Mouse (Mus musculus) heart, embryonic 10.5 days (tissue): Measurements from ENCODE around the gene Disc1. TPM values are rescaled to one million over a fixed set of nuclear protein-coding genes. Genes with fewer than 3 reads are reported as not detected.

Experiments
- DNase-seq: peaks from one replicate; pipeline ENCODE4 v3.0.0-alpha.2; 2017; ENCODE audit warnings: low spot score
- H3K27ac ChIP-seq: fragments of 300-500 bp; sonication (generic); 2 replicates; pipeline ENCODE4 v1.5.1; 2016; ENCODE audit warnings: mild to moderate bottlenecking
- H3K27me3 ChIP-seq: fragments of 300-500 bp; sonication (generic); 2 replicates; pipeline ENCODE4 v1.6.1; 2016; ENCODE audit warnings: mild to moderate bottlenecking; ENCODE audit not compliant: poor library complexity, insufficient read depth, severe bottlenecking
- H3K36me3 ChIP-seq: fragments of 300-500 bp; sonication (generic); 2 replicates; pipeline ENCODE4 v1.6.1; 2016; ENCODE audit warnings: mild to moderate bottlenecking, moderate library complexity
- H3K4me1 ChIP-seq: fragments of 300-500 bp; sonication (generic); 2 replicates; pipeline ENCODE4 v1.6.1; 2016; ENCODE audit warnings: mild to moderate bottlenecking
- H3K4me3 ChIP-seq: fragments of 300-500 bp; sonication (generic); 2 replicates; pipeline ENCODE4 v1.5.1; 2016; ENCODE audit warnings: mild to moderate bottlenecking, moderate library complexity
- H3K9me3 ChIP-seq: fragments of 300-500 bp; sonication (generic); 2 replicates; pipeline ENCODE4 v1.6.1; 2016; ENCODE audit warnings: mild to moderate bottlenecking, moderate library complexity
- WGBS: fragments of 180-500 bp; shearing (Covaris S2); methylation state at CpG from one replicate; pipeline ENCODE4 v1.1.7; 2016; 5-methylcytosine and 5-hydroxymethylcytosine counted together
- polyA plus RNA-seq: library from polyadenylated mRNA; unstranded; fragments of >200 nt; fragmentation: Nextera tagmentation; extraction: Ambion mirVana; gene quantifications from 2 replicates; pipeline ENCODE4 v1.2.1, GENCODE M21; 2016

Gene Disc1
- polyA plus RNA-seq, 1 experiment from 2014 or later = 2.8 TPM

DNA sequence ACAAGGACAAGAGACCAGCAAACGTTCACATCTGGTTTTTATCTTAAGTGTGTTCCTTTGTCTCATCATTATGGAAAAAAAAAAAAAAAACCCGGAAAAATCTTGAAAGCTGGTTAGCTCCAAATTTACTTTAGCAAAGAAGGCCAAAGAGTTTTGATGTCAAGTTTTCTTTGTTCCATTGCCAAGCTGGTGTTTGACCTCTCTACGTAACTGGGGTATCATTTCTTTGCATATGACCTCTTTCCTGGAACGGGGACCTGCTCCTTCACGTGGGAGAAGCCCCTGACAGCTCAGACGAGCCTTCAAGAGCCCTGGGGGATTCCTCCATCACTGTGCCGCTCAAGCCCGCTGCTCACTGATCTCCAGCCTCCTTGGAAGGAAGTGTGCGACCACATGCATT is 10.1 kb upstream of the Disc1 start:
- Histone ChIP-seq H3K36me3 (peaks cover 15% of the 10 kb centered on the region), H3K9me3 (no peaks in the 10 kb centered on the region), H3K4me1 (peaks cover 16% of the 10 kb centered on the region), H3K4me3 (no peak overlapping the region), H3K27me3 (no peaks in the 10 kb centered on the region), H3K27ac (no peak overlapping the region)
- no peak for DNase-seq
- WGBS = 37% methylated on average over 9 of the region's 9 CpGs

DNA sequence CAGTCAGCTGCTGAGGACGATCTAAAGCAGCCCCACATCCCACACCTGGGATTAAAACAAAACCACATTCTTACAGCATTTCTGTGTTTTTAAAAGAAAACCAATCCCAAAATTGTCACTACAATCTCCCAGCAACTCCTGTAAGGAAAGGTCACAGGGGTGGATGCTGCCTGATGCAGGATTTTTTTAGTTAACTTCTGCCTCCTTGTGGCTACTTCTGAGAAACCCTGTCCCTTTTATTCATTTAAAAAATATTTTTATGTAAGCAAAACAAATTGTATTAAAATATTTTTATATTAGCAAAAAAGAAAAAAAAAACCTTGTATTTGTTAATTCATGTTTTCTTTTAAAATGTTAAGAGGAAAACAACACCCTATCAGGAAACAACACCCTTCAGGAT is 8.2 kb upstream of the Disc1 start:
- 86% methylated on average over 1 of the region's 1 CpGs for WGBS
- no peak for DNase-seq
- Histone ChIP-seq H3K4me1 (peaks cover 14% of the 10 kb centered on the region), H3K27me3 (peaks cover 4% of the 10 kb centered on the region; the same call in 1 of the 2 replicates), H3K27ac (no peak overlapping the region), H3K36me3 (no peaks in the 10 kb centered on the region), H3K4me3 (no peak overlapping the region), H3K9me3 (no peaks in the 10 kb centered on the region)

DNA sequence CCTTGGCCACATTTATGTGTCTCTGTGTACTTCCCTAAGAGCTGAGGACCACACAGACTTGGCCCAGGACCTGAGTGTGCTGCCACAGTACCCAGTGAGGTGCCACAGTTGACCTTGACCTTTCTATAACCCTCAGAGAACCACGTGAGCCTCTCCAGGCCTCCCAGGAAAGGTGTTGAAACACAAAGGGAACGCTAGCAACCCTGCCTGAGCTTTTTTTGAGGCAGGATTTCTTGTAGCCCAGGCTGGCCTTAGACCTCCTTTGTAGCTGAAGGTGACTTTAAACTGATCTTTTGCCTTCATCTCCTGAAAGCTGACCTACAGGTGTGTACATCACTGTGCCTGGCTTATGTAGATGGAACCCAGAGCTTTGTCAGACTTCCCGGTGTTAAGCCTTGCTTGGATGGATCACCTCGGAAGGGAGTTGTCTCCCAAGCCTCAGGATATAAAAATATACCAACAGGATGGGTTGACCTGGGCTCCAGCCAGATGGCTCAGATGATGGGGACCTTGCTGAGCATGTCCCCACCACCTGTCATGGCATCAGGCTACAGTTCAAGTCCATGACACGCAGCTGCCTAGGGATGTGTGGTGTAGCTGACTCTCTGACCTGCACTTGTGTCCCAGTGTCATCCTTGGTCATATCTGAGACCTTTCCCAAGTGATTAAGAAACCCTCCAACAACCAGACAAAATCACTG is 4.8 kb upstream of the Disc1 start:
- Histone ChIP-seq H3K9me3 (no peaks in the 10 kb centered on the region), H3K27me3 (peaks cover 22% of the 10 kb centered on the region), H3K4me1 (peaks cover 7% of the 10 kb centered on the region), H3K4me3 (no peak overlapping the region), H3K27ac (no peak overlapping the region), H3K36me3 (no peaks in the 10 kb centered on the region)
- no peak for DNase-seq
- WGBS = 52% methylated on average over 5 of the region's 5 CpGs

DNA sequence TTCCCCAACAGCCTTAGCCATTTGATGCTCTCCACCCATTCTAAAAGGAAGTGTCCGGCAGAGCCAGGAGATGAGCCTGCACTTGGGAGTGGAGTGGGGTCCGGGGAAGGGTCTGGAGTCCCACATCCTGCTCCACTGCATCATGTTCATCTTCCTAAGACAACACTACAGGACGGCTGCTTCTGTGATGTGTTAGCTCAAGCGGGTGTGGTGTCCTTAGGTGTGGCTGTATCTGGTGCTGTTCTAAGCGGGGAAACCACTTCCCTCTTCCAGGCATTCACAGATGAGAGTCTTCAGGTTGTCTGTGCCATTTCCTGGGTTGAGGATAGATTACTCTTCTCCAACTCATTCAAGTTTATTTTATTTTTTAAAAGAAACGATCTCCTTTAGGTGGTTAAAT is 4.2 kb upstream of the Disc1 start:
- Histone ChIP-seq H3K4me1 (peaks cover 10% of the 10 kb centered on the region), H3K4me3 (no peak overlapping the region), H3K9me3 (no peaks in the 10 kb centered on the region), H3K27ac (no peak overlapping the region), H3K27me3 (peaks cover 28% of the 10 kb centered on the region), H3K36me3 (no peaks in the 10 kb centered on the region)
- 77% methylated on average over 6 of the region's 6 CpGs for WGBS
- DNase-seq = no peak

DNA sequence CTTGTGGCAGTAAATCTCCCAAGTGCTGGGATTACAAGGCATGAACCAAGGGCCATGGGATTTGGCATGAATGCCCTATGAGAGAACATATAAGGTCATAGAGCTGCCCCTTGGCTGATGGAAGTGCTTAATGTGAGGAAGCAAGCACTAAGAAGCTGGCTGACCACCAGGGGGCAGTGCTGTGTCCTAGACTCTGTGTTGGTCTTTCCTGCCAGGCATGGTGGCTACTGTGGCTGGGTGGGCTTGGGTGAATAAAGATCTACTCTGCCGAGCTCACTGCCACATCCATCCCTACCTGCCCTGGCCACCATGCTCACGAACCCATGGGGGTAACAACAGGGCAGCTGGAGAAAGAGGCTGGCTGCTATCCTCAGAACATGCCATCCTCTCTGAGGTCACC is 2.0 kb upstream of the Disc1 start:
- H3K27ac ChIP-seq = no peak overlapping the region
- peaks cover 10% of the 10 kb centered on the region for H3K4me1 ChIP-seq
- H3K9me3 ChIP-seq = no peaks in the 10 kb centered on the region
- peak; percentile 85 for DNase-seq
- H3K36me3 ChIP-seq = no peaks in the 10 kb centered on the region
- no peak overlapping the region for H3K4me3 ChIP-seq
- WGBS = 39% methylated on average over 2 of the region's 2 CpGs
- peaks cover 39% of the 10 kb centered on the region for H3K27me3 ChIP-seq

DNA sequence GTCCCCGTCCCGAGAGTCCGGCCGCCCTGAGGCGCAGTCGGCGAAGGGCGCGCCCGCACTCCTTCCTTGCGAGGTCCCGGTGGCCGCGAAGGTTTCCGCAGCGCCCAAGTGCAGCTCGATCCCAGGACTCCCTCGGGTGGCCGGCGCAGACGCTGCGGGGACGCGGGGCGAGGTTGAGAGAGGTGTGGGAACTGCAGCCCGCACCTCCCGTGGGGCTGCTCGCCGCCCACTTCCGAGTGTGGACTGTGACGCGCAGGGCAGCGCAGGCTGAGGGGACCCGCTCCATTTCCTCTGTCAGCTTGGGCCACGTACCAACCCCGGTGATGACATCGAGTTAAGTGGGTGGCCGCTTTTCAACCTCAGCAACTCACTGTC is 428 bp downstream of the Disc1 start:
- H3K27ac ChIP-seq = peak overlapping the region; percentile 91

DNA sequence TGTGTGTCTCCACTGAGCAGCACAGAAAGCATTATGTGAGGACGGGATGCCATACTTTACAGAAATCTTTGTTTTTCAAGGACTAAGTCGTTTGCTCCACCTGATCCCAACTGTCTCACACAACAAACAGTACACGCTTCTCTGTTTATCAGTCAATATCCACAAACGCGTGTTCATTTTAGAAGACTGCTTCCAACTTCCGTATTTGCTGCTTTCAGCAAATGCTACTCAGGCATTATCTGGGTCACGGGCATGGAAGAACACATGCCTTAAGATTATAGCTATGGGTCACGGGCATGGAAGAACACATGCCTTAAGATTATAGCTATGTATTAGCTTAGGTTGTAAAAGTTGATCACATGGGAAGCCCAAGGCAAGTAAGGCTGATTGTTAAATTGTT is 6.9 kb downstream of the Disc1 start:
- WGBS = 74% methylated on average over 8 of the region's 8 CpGs
- no peaks in the 10 kb centered on the region for H3K9me3 ChIP-seq
- no peak for DNase-seq
- no peaks in the 10 kb centered on the region for H3K27me3 ChIP-seq
- H3K36me3 ChIP-seq = no peaks in the 10 kb centered on the region
- H3K27ac ChIP-seq = no peak overlapping the region
- H3K4me3 ChIP-seq = no peak overlapping the region
- H3K4me1 ChIP-seq = 0 out of 2 replicates have a peak, but pooled peaks cover 3% of the 10 kb centered on the region

More for the DNA sequence above, 428 bp downstream of the Disc1 start:
- no peaks in the 10 kb centered on the region for H3K36me3 ChIP-seq
- peaks cover 8% of the 10 kb centered on the region; the same call in 1 of the 2 replicates for H3K4me1 ChIP-seq
- peaks cover 39% of the 10 kb centered on the region for H3K27me3 ChIP-seq
- WGBS = under 1% methylated on average over 38 of the region's 38 CpGs
- H3K9me3 ChIP-seq = no peaks in the 10 kb centered on the region
- peak overlapping the region; percentile 87 for H3K4me3 ChIP-seq
- no peak for DNase-seq

DNA sequence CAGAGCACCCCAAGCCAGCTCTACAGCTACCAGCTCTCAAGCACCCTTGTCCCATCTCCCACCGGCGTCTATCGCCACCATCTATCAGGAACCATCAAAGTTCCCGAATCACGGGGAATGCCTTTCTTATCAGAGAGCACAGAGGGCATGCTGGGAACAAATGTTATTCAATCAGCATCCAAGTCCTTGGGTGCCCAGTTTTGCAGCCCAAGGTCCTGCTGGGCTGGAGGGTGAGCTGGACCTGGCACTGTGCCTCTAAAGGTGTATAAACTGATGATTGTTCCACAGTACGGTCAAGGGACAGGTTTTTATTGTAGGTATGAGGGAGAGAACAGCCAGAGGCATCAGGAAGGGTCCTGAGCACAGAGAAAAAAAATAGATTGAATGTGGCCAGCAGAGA is 11.6 kb downstream of the Disc1 start:
- 53% methylated on average over 6 of the region's 6 CpGs for WGBS
- Histone ChIP-seq H3K36me3 (no peaks in the 10 kb centered on the region), H3K27ac (no peak overlapping the region), H3K27me3 (no peaks in the 10 kb centered on the region), H3K9me3 (no peaks in the 10 kb centered on the region), H3K4me3 (no peak overlapping the region), H3K4me1 (peaks cover 27% of the 10 kb centered on the region; the same call in 1 of the 2 replicates)
- no peak for DNase-seq

DNA sequence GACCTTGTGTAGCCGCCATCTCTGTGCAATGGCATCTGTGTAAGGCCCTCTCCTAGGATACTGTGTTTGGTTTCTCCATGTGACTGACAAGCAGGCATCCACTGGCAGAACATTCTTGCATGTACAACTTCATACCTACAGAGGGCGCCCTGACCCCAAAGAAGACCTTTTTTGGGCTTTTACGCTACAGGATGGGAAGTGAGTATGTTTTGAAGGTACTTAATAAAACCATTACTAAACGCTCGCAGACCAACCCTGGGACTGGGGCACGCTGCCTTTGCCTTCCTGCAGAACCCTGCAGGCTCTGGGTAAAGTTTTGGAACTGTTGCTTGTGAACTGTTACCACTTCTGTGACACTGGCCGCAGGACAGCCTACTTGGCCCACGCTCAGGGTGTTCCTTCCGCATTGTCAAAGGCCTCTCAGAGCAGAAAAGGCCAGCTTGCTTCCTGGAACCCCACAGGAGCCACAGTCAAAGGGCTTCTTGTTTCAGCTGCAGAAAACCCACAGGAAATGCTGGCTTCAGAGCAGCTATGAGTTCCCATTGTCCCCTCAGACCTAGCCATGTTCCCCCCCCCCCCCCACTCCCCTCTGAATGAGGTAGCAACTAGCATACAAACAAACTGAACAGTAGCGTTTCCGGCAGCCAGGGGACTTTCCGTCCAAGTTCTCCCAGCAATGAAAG is 13.1 kb downstream of the Disc1 start:
- WGBS = 39% methylated on average over 12 of the region's 12 CpGs
- Histone ChIP-seq H3K4me1 (peaks cover 27% of the 10 kb centered on the region; the same call in 1 of the 2 replicates), H3K27me3 (no peaks in the 10 kb centered on the region), H3K9me3 (no peaks in the 10 kb centered on the region), H3K36me3 (no peaks in the 10 kb centered on the region), H3K27ac (peak overlapping the region; percentile 62), H3K4me3 (0 out of 2 replicates have a peak overlapping the region, but pooled peaks have one; percentile 3)
- DNase-seq = peak; percentile 83

DNA sequence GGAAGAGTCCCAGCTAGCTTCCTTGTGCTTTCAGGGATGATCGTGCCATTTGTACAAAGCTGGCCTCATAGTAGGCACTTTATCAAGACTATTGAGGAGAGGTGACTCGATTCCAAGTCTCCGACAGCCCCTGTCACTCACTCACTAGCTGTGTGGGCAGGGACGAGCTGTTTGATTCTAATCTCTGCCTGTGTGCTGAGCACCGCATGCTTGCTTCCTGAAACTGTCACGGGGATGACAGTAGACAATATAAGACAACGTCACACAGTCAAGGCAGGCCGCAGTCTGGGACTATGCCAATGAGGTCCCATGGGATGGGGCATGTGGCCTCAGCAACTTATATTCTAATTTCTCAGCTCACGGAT is 13.6 kb downstream of the Disc1 start:
- Histone ChIP-seq H3K4me1 (peaks cover 32% of the 10 kb centered on the region; the same call in 1 of the 2 replicates), H3K27me3 (no peaks in the 10 kb centered on the region), H3K27ac (peak overlapping the region; percentile 62; the same call in 1 of the 2 replicates), H3K4me3 (no peak overlapping the region), H3K36me3 (no peaks in the 10 kb centered on the region), H3K9me3 (no peaks in the 10 kb centered on the region)
- no peak for DNase-seq
- WGBS = 61% methylated on average over 9 of the region's 9 CpGs

DNA sequence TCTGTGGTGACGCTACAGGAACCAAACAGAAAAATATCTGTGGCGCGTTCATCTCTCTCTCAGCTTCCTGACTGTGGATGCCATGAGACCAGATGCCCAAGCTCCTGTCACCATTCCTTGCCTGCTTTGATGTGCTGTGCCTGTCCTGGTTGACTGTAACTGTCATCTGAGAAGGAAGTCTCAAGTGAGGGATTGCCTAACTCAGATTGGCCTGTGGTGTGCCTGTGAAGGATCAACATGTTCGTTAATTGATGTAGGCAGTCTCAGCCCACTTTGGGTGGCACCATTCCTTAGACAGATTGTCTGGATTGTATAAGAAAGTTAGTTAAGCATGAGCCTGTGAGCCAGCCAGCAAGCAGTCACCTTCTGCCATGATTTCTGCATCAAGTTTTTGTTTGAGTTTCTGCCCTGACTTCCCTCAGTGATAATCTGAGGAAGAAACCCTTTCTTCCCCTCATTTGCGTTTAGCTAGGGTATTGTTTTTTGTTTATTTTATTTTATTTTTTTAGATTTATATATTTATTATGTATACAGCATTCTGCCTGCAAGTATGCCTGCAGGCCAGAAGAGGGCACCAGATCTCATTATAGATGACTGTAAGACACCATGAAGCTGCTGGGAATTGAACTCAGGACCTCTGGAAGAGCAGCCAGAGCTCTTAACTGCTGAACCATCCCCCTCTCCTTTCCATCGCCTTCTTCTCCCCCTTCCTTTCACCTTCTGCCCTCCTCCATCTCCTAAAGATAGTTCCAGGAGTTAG is 14.3 kb downstream of the Disc1 start:
- peaks cover 38% of the 10 kb centered on the region for H3K4me1 ChIP-seq
- 80% methylated on average over 6 of the region's 6 CpGs for WGBS
- DNase-seq = no peak
- no peaks in the 10 kb centered on the region for H3K9me3 ChIP-seq
- H3K4me3 ChIP-seq = no peak overlapping the region
- no peaks in the 10 kb centered on the region for H3K27me3 ChIP-seq
- 0 out of 2 replicates have a peak overlapping the region, but pooled peaks have one; percentile 62 for H3K27ac ChIP-seq
- no peaks in the 10 kb centered on the region for H3K36me3 ChIP-seq

DNA sequence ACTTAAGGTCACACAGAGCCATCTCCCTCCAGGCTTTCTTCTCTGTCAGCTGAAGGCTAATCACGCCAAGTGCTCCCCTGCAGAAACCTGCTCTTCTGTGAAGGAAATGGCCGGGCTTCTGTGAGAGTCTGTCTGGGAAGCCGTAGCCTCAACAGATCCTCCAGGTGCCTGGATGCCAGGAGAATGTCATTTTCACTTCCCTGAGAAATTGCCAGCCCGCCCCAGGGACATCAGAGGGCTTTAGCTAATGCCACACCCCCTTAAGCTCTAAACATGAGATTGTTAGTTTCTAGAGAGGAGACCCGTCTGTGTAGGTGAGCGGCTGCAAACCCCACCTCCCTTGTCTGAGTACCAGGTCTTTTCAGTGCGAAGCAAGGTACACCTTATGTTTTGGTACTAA is 15.3 kb downstream of the Disc1 start:
- 65% methylated on average over 7 of the region's 7 CpGs for WGBS
- H3K4me3 ChIP-seq = no peak overlapping the region
- no peak for DNase-seq
- no peaks in the 10 kb centered on the region for H3K9me3 ChIP-seq
- H3K36me3 ChIP-seq = no peaks in the 10 kb centered on the region
- 0 out of 2 replicates have a peak overlapping the region, but pooled peaks have one; percentile 5 for H3K27ac ChIP-seq
- peaks cover 44% of the 10 kb centered on the region for H3K4me1 ChIP-seq
- no peaks in the 10 kb centered on the region for H3K27me3 ChIP-seq

DNA sequence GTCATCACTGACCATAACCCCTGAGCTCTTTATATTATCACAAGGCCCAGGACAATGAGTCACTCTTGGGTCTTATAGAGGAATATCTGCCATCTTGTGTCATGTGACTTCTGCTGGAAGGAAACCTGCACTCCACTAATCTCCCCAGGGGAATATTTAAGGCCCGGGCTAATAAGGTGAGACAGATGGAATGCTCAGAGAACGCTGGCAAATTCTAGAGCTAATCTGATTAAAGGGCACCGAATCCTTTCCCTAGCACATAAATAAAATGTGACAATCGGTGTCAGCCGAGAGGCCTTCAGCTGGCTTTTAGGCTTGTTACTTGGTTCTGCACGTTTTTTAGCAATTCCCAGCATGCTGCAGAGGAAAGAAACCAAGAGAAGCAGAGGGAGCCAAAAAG is 15.7 kb downstream of the Disc1 start:
- Histone ChIP-seq H3K9me3 (no peaks in the 10 kb centered on the region), H3K36me3 (no peaks in the 10 kb centered on the region), H3K27me3 (no peaks in the 10 kb centered on the region), H3K4me1 (peaks cover 48% of the 10 kb centered on the region), H3K4me3 (no peak overlapping the region), H3K27ac (peak overlapping the region; percentile 22; the same call in 1 of the 2 replicates)
- DNase-seq = no peak
- WGBS = 61% methylated on average over 6 of the region's 6 CpGs
